Mouse (Mus musculus): Measurements from ENCODE around the gene Slc22a30.

- TF ChIP-seq POLR2A (IDR thresholded peaks at IDR 0.05; ENCODE audit: borderline replicate concordance, control insufficient read depth, low read depth, low read length): no peak
- no peak for TF ChIP-seq CTCF (IDR thresholded peaks at IDR 0.05; ENCODE audit: control insufficient read depth, insufficient read depth, low read length)
Measured at GRCm38 (mm10) chr19:8448321-8448720, 43.4 kb upstream of the Slc22a30 start.

Measured in bone marrow, adult 2 months (tissue).